Mouse (Mus musculus): Measurements from ENCODE around the gene Samd4.

DNA sequence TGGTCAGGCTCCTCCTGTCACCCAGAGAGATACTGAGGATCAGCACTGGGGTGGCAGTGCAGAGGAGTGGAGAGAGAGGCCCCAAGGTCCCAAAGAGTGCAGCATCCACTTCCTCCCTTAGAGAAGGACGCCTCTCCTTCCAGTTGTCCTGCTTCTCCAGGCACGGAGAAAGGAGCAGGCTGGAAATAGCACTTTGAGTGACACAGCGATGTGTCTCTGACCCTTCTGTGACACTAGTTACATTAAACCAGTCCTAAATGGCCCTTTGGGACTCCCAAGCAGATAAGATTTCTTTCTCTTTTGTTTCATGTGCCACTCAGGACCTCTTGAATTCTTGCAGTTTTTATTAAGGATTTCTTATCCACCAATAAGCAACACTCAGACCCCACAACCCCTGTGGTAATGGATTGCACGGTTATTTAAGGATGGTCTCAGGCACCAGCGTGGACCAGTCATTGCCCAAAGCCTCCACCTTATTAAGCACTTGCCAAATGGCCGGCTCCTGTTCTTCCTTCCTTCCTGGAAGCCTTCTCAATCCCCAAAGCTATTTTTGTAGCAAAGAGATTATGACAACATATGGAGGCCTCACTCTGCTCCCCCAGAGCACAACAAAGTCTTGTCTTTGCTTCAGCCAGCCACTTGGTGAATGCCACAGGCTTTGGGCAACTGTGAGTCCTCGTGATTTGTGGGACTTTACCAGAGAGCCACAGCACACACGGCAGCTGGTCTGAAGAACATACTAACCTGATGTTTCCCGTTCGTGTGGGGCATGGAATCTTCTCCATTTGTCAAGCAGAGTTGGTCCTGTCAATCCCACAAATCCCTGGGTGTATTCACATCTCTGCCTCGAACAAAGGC is 68.1 kb downstream of the Samd4 start:
- TF ChIP-seq CTCF (IDR thresholded peaks at IDR 0.05; ENCODE audit: low read depth, low read length): no peak
- TF ChIP-seq EP300 (IDR thresholded peaks at IDR 0.05; ENCODE audit: insufficient read depth, low read depth, low read length): no peak
